Mouse (Mus musculus) small intestine, adult 2 months (tissue): ENCODE data around the gene Srebf1. TPM values are rescaled to one million over a fixed set of nuclear protein-coding genes. Genes with fewer than 3 reads are reported as not detected.
A peak's percentile ranks its signal among the peaks of the same experiment; 100 is the strongest.

ENCODE experiments used
- H3K27ac ChIP-seq: fragments of 200-500 bp; 2 replicates; pipeline ENCODE4 v1.5.1; 2012; ENCODE audit warnings: low read depth, low read length, control low read depth, inconsistent platforms; ENCODE audit not compliant: insufficient read depth
- H3K27me3 ChIP-seq: fragments of 200-500 bp; 2 replicates; pipeline ENCODE4 v1.6.1; 2012; ENCODE audit warnings: mild to moderate bottlenecking, moderate library complexity, low read length, inconsistent platforms; ENCODE audit not compliant: control insufficient read depth, insufficient read depth
- H3K36me3 ChIP-seq: fragments of 200-500 bp; 2 replicates; pipeline ENCODE4 v1.6.1; 2012; ENCODE audit warnings: mild to moderate bottlenecking, low read length, control low read depth, inconsistent platforms; ENCODE audit not compliant: control insufficient read depth, insufficient read depth
- H3K4me1 ChIP-seq: fragments of 200-500 bp; 2 replicates; pipeline ENCODE4 v1.6.1; 2012; ENCODE audit warnings: low read length, inconsistent platforms, mixed read lengths; ENCODE audit not compliant: control insufficient read depth, insufficient read depth, insufficient read length
- H3K4me3 ChIP-seq: fragments of 200-500 bp; 2 replicates; pipeline ENCODE4 v1.5.1; 2012; ENCODE audit warnings: low read depth, mild to moderate bottlenecking, control low read depth, inconsistent platforms, low read length, moderate library complexity
- CTCF ChIP-seq: fragments of 200-500 bp; IDR thresholded peaks from 2 replicates; pipeline ENCODE4 v1.5.1; 2012; ENCODE audit warnings: low read depth, mild to moderate bottlenecking, control low read depth, inconsistent platforms, low read length, moderate library complexity, mixed read lengths; ENCODE audit not compliant: insufficient replicate concordance, insufficient read length; ENCODE audit errors: extremely low read depth
- POLR2A ChIP-seq: fragments of 200-500 bp; IDR thresholded peaks from 2 replicates; pipeline ENCODE4 v1.6.1; 2012; ENCODE audit warnings: low read depth, mild to moderate bottlenecking, control low read depth, inconsistent platforms, low read length, moderate library complexity
- WGBS: fragments of 180-500 bp; shearing (Covaris S2); methylation state at CpG from one replicate; pipeline ENCODE4 v1.1.7; 2018; 5-methylcytosine and 5-hydroxymethylcytosine counted together
- polyA plus RNA-seq: library from polyadenylated mRNA; depleted of rRNA; stranded (reverse); fragments of >200 nt; gene quantifications from 2 replicates; pipeline ENCODE4 v1.2.3, GENCODE M21; 2012

The Srebf1 gene
- polyA plus RNA-seq, 1 experiment, result 154 TPM

DNA sequence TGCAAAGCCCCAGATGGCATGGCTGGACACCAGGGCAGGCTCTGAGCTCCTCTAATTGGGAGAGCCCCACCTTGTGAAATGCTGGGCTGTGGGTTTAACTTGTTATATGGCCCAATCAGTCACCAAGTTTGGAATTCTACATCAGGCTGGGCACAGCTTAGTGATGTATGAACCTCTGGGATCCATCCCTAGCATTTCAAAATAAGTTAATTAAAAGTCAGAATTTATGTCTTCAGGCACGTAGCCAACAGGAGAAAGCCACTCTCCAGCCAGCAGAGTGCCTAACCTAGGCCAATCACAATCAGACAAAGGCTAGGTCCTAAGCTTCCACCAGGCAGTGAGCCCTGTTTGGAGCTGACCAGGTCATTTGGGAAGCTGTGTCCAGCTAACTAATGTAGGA lies 5.7 kb downstream of the Srebf1 start:
- TF ChIP-seq POLR2A, result no peak
- TF ChIP-seq CTCF, result no peak
- Histone ChIP-seq H3K27ac (peak overlapping the region; percentile 34), H3K36me3 (peaks cover 7% of the 10 kb centered on the region; the same call in 1 of the 2 replicates), H3K27me3 (no peaks in the 10 kb centered on the region), H3K4me1 (peaks cover 44% of the 10 kb centered on the region), H3K4me3 (no peak overlapping the region)
- WGBS, result 70% methylated on average over 1 of the region's 1 CpGs

DNA sequence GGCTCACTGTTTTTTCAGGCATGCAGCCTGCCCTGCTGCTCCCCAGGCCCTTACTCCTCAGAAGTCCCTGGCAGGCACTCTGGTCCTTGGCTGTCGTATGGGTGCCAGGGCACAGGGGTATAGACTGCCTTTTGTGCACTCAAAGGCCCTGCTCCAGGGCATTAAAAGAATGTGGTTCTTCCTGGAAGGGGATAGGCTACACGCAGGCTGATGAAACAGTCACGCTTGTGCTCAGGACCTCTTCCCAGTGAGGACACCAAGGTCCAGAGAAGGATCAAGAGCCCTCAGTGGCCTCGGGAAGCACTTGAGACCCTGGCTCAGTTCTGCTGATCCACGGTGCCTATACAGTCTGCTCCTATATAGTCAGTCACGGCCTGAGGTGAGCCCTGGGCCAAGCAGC lies 9.1 kb downstream of the Srebf1 start:
- peaks cover 50% of the 10 kb centered on the region for H3K4me1 ChIP-seq
- no peak for TF ChIP-seq CTCF
- no peak for TF ChIP-seq POLR2A

DNA sequence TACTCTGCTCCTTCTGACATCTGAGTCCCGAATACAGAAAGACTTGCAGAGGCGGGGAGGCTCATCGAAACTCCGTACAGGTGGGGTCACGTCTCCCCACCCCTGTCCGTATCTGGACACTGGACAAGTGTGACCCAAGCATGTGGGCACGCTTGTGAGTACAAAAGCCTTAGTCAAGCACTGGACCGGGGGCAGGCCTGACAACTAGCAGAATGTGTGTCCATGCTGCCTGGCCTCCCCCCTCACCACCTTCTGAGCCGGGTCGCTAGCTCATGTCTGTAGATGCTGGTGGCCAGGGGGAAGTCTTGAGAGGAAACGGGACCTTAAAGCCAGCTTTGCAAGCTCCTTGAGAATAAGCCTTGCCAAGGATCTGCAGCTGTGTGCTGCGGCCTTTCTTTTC lies 10.6 kb downstream of the Srebf1 start:
- WGBS, result 74% methylated on average over 12 of the region's 12 CpGs
- TF ChIP-seq POLR2A, result no peak
- TF ChIP-seq CTCF, result no peak
- peaks cover 4% of the 10 kb centered on the region for H3K36me3 ChIP-seq
- no peak overlapping the region for H3K27ac ChIP-seq
- H3K27me3 ChIP-seq, result no peaks in the 10 kb centered on the region
- H3K4me3 ChIP-seq, result no peak overlapping the region
- H3K4me1 ChIP-seq, result peaks cover 39% of the 10 kb centered on the region

More for the DNA sequence above, 9.1 kb downstream of the Srebf1 start:
- WGBS, result 77% methylated on average over 6 of the region's 6 CpGs
- H3K36me3 ChIP-seq, result peaks cover 3% of the 10 kb centered on the region; the same call in 1 of the 2 replicates
- no peaks in the 10 kb centered on the region for H3K27me3 ChIP-seq
- no peak overlapping the region for H3K4me3 ChIP-seq
- no peak overlapping the region for H3K27ac ChIP-seq

- peaks cover 7% of the 10 kb centered on the region for H3K36me3 ChIP-seq
- TF ChIP-seq POLR2A (no peak), CTCF (no peak)
- no peak overlapping the region for H3K27ac ChIP-seq
- H3K4me3 ChIP-seq, result no peak overlapping the region
- WGBS, result 74% methylated on average over 3 of the region's 3 CpGs
- H3K4me1 ChIP-seq, result peaks cover 34% of the 10 kb centered on the region
- H3K27me3 ChIP-seq, result no peaks in the 10 kb centered on the region
Measured at GRCm38 (mm10) chr11:60211152-60211551, 11.2 kb downstream of the Srebf1 start.

- 1% methylated on average over 47 of the region's 47 CpGs for WGBS
- no peak; the same call in 1 of the 2 replicates for TF ChIP-seq POLR2A
- no peak for TF ChIP-seq CTCF
- Histone ChIP-seq H3K27ac (peak overlapping the region; percentile 21; the same call in 1 of the 2 replicates), H3K36me3 (peaks cover 13% of the 10 kb centered on the region), H3K4me1 (peaks cover 26% of the 10 kb centered on the region), H3K4me3 (peak overlapping the region; percentile 62), H3K27me3 (no peaks in the 10 kb centered on the region)
Measured at GRCm38 (mm10) chr11:60210305-60210724, 12.1 kb downstream of the Srebf1 start.

DNA sequence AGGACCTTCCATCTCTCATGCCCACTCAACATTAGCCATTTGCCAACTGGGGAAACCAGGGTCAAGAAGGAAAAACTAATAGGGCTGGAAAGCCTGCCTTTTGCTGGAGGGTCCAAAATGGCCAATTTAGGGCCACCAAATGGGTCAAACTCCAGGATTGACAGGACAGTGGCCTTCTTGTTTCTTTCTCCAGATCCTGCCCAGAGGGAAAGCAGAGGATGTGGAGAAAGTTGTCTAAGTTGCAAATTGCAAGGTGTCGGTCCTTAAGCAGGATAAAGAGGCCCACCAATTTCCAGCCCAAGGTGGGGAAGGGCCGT lies 12.5 kb downstream of the Srebf1 start:
- 3% methylated on average over 2 of the region's 2 CpGs for WGBS
- peak overlapping the region; percentile 62 for H3K4me3 ChIP-seq
- H3K27ac ChIP-seq, result peak overlapping the region; percentile 21; the same call in 1 of the 2 replicates
- no peaks in the 10 kb centered on the region for H3K27me3 ChIP-seq
- peaks cover 16% of the 10 kb centered on the region for H3K36me3 ChIP-seq
- TF ChIP-seq CTCF, result no peak
- no peak for TF ChIP-seq POLR2A
- peaks cover 25% of the 10 kb centered on the region for H3K4me1 ChIP-seq

DNA sequence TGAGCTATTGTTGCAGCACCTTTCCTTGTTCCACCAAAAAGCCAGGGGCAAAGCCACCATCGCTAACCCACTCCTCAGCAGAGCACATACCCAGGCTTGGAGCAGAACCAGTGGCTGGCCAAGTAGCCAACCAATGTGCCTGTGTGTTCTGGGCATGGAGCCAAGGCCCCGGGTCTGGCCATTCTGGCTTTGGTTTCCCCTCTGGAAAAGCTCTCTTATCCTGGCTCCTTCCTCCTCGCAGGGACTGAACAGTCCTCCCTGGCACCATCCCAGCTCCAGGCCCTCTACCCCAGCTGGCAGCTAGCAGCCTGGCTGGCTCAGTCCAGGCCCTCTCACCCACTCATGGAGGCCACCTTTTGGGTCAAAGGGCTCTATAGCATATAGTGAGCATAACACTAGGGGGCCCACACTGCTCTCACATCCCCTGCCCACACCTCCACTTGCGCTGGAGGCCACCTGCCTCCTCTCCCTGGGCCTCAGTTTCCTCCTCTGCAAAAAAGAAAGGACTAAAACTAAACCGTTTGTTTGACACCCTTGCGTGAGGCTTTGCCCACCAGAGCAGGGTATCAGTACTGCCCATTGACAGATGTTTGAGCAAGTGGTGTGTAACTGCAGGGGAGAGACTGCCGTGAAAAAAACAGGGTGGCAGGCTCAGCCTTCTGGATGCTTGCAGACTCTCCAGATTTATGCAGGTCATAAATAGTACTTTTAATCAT lies 13.0 kb downstream of the Srebf1 start:
- Histone ChIP-seq H3K27ac (peak overlapping the region; percentile 37), H3K4me3 (peak overlapping the region; percentile 62), H3K4me1 (peaks cover 25% of the 10 kb centered on the region), H3K27me3 (no peaks in the 10 kb centered on the region), H3K36me3 (peaks cover 21% of the 10 kb centered on the region)
- TF ChIP-seq CTCF, result no peak
- TF ChIP-seq POLR2A, result no peak
- 17% methylated on average over 7 of the region's 7 CpGs for WGBS

GRCm38 (mm10) chr11:60208712-60209111 lies 13.7 kb downstream of the Srebf1 start:
- TF ChIP-seq POLR2A (no peak), CTCF (no peak)
- Histone ChIP-seq H3K4me3 (peak overlapping the region; percentile 62), H3K27me3 (no peaks in the 10 kb centered on the region), H3K36me3 (peaks cover 28% of the 10 kb centered on the region), H3K27ac (0 out of 2 replicates have a peak overlapping the region, but pooled peaks have one; percentile 37), H3K4me1 (peaks cover 25% of the 10 kb centered on the region)
- 30% methylated on average over 4 of the region's 4 CpGs for WGBS
